Mouse (Mus musculus) testis, postnatal 14 days (tissue): ENCODE measurements around the gene Metap1d.

ENCODE experiments used
- DNase-seq: peaks from one replicate; pipeline ENCODE4 v3.0.0; 2021; ENCODE audit warnings: low spot score

Metap1d gene

DNA sequence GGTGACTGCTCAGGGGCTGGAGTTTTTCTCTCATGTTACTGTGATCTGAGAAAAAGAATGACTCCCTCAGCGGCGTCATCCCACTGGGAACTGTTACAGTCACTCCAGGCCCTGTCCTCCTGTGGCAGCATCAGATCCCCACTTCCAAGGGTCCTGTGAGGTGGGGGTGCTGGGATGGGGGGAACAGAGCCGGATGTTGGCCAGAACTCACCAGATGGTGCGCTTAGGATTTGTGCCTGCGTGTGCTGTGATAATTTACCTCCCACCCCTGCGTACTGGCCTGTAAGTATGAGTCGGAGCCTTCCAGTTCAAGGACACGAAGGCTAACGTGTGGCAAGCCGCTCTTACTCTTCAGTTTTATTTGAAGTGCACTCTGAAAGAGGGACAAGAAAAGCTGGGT, 22.2 kb downstream of the Metap1d start:
- no peak for DNase-seq

GRCm38 (mm10) chr2:71475760-71476159, 22.7 kb downstream of the Metap1d start:
- no peak for DNase-seq

GRCm38 (mm10) chr2:71477787-71478186, 24.7 kb downstream of the Metap1d start:
- DNase-seq = no peak

DNA sequence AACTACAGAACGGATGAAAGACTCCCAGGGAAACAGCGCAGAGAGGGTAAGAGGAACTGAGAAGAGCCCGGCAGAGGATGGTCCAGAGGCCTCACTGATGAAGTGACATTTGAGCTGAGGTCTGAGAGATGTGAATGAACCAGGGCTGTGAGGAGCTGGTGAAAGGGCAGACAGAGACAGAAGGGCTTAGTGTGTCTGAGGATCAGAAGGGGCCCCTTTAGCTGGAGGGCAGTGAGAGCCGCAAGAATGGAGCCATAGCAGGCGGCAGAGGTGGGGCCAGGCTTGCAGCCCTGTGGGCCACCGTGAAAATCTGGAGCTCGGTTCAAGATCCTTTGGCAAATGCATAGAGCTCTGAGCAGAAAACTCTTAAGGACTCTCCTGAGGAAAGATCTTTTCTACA, 26.8 kb downstream of the Metap1d start:
- no peak for DNase-seq

GRCm38 (mm10) chr2:71481825-71482224, 28.7 kb downstream of the Metap1d start:
- DNase-seq = no peak

DNA sequence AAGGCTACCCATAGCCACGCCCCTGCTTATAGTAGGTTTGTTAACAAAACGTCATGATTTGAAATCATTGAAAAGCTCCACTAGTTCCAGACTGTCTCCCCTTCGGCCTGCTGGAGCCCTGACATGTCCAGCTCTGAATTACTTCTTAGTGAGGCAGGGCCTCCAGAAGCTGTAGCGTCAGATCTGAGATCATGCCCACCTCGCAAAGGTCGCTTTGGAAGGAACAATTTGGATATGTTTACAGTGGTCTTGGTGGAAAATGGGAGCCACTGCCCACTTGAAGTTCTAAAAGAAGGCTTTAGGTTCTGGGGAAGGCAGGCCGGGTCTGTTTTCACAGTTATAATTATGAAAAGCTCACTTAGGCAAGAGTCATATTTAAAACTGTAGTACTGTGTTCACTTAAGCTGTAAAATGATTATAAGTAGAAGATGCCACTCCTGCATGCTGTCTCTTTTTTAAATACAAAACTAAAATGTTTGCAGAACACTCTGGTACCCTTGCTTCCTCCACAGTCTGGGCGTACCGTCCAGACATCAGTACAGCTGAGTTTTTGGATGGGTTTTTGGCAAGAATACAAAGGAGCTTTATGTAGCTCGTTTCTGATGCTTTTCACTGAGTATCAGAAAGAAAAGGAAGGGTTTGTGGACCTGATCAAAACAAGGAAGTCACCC, 30.1 kb downstream of the Metap1d start:
- no peak for DNase-seq

DNA sequence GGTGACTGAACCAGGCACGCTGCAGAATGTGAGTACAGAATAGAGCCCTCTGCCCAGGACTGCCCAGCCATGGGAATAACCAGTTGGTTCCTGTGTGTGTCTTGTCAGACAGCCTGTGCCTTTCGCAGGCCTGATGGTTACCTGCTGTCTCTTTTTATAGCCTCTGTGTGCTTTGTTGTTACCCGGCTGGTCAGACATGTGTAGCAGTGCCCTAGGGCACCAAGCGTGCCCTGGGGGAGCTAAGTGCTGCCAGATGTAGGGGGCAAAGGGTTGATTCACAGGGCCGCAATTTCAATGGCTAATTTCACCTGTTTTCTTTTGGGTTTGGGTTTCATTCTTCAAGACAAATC, 30.6 kb downstream of the Metap1d start:
- no peak for DNase-seq

DNA sequence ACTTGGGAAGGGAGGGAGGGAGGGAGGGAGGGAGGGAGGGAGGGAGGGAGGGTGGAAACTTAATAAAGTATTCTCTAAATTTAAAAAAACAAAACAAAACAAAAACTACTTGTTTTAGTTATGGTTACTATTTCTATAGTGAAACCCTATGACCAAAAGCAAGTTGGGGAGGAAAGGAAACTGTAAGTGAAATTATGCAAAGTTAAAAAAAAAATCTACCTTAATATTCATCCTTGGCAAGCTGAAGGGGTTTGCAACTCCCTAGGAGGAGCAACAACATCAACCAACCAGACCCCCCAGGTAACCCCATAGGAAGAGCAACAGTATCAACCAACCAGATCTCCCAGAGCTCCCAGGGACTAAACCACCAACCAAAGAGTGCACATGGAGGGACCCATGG, 38.2 kb downstream of the Metap1d start:
- no peak for DNase-seq

GRCm38 (mm10) chr2:71493161-71493683, 40.1 kb downstream of the Metap1d start:
- DNase-seq = no peak

DNA sequence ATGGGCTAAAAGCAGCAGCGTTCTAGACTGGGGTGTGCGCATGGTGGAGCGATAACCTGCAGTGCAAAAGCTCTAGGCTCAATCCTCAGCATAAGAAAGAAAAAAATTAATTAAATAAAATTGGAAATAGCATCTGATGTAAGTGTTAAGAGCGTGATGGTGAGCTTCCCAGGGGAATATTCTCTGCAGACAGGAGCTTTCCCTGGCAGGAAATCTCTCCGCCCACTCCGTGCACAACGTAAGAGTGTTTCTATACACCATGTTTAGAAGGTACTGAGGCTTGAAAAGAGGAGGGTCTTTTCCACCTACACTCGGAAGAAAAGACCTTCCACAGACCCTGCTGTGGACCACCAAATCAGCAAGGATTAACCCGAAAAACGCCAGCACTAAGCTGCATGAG, 41.4 kb downstream of the Metap1d start:
- DNase-seq = no peak

DNA sequence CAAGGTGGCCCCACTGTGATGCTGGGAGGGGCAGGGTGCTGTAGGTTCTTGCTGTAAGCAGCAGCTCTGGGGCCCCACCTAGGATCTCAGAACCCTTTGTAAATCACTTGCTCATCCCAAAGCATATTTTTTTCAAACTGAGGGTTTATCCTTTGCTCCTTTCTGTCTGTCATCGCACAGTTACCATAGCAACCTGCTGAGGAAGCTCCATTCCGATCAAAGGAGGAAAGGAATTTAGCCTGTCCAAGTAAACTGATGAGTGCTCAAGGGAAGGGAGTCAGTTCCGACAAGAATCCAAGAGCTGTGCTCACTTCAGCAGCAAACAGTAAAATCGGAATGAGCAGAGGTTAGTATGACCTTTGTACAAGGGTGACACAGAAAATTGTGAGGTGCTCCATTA, 41.9 kb downstream of the Metap1d start:
- DNase-seq = no peak

GRCm38 (mm10) chr2:71497175-71497574, 44.1 kb downstream of the Metap1d start:
- DNase-seq = no peak

- DNase-seq = no peak
Observed at GRCm38 (mm10) chr2:71499276-71500230, 46.5 kb downstream of the Metap1d start.

- DNase-seq = no peak
Observed at GRCm38 (mm10) chr2:71504852-71505251, 51.8 kb downstream of the Metap1d start.

GRCm38 (mm10) chr2:71511209-71511608, 58.1 kb downstream of the Metap1d start:
- no peak for DNase-seq

GRCm38 (mm10) chr2:71512326-71512725, 59.2 kb downstream of the Metap1d start:
- no peak for DNase-seq

DNA sequence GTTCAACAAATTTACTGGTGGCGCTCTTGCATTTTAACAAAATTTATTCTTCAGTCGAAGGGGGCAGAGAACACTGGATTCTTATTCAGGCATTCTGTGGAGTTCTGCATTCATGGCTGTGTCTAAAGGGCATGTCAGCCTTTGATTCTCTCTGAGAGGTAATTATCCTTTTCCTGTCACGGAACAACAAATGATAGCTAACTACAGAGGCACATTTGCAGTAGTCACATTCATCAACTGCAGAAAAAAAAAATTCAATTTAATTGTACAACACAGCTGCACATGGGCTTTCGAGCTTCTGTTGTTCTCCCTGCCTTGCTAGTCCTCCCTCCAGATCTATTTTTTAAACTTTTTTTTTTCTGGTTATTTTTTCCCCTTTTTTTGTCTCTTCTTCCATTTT, 63.9 kb downstream of the Metap1d start:
- no peak for DNase-seq

DNA sequence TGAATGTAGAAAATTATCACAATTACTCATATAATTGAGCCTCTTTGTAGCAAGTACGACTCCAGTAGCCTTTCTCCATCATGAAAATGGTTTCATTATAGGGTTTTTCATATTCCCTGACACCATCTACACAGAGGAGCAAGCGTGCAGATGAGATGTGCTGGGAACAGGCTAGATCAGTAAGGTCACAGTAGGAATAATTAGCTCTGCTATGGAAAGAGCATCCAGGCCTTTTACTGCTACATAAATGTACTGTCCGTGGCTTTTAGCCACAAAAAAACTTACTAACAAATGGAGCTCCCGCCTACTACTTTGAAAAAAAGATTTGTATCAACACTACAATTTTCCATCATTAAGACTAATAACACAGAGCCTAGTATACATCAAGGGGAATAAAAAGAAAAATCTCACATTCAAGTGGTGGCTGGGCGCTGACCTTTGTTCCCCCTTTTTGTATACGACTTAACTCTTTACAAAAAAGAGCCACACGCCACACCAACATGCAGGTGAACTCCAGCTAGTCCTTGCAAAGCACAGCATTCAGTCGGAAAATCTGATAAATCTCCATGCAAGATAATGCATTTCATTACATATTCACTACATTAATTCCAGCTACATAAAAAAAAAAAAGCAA, 64.5 kb downstream of the Metap1d start:
- DNase-seq = no peak

DNA sequence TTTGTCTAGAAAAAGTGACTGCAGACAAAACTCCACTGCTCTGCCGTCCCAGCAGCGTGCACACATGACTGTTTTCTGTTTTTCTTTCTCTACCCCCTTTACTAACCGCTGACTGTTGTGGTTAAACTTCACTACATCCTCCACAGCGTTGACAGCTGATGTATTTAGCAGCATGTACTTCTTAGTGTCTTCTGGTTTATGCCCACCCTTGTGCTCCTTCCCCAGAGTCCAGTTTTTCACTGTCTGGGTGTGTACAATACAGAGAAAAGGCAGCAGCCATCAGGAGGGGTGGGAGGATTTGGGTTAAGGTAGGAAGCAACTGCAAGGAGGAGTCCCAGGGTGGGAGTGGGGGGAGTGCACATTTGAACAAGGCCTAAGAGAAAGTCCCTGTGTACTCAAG, 69.8 kb downstream of the Metap1d start:
- DNase-seq = no peak

GRCm38 (mm10) chr2:71523431-71523830, 70.4 kb downstream of the Metap1d start:
- DNase-seq = no peak

DNA sequence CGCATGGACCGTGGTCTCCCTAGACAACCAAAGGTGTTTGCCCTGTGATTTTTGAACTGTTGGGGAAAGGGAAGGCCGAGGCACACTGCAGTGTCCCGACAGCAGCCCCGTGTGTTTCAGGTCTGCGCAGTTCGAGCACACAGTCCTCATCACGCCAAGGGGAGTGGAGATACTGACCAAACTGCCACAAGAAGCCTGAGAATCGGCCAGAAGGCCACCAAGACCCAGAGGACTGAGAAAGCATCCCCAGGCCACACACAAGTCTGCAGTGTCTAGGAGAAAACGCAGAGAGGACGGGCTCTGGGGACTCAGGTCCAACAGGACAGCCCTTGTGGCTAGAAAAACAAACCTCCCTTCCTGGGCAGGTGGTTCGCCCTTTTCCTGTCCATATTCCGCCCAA, 71.7 kb downstream of the Metap1d start:
- no peak for DNase-seq

GRCm38 (mm10) chr2:71526595-71527322, 73.7 kb downstream of the Metap1d start:
- DNase-seq = no peak
